Mouse (Mus musculus) lung, adult 2 months (tissue): ENCODE data around the gene Ttf1.

Experiments used
- CTCF ChIP-seq: fragments of 200-500 bp; IDR thresholded peaks from 2 replicates; pipeline ENCODE4 v1.5.1; 2011; ENCODE audit warnings: mild to moderate bottlenecking, low read length, control low read depth; ENCODE audit not compliant: insufficient read depth
- POLR2A ChIP-seq: fragments of 200-500 bp; IDR thresholded peaks from 2 replicates; pipeline ENCODE4 v1.6.1; 2011; ENCODE audit warnings: low read depth, mild to moderate bottlenecking, control low read depth, low read length, borderline replicate concordance; ENCODE audit errors: extremely low read depth

- no peak for TF ChIP-seq POLR2A
- no peak for TF ChIP-seq CTCF
These were observed 47.5 kb upstream of the Ttf1 start for GRCm38 (mm10) chr2:29012523-29012922.
